Mouse (Mus musculus) thymus, adult 2 months (tissue): ENCODE results near the gene Zfp42. TPM values are rescaled to one million over a fixed set of nuclear protein-coding genes. Genes with fewer than 3 reads are reported as not detected.

Experiments
- DNase-seq: peaks from one replicate; pipeline ENCODE4 v3.0.0; 2021
- H3K27ac ChIP-seq: fragments of 200-500 bp; 2 replicates; pipeline ENCODE4 v1.5.1; 2012; ENCODE audit warnings: low read length, control low read depth; ENCODE audit not compliant: control insufficient read depth, insufficient read depth
- H3K27me3 ChIP-seq: fragments of 200-500 bp; 2 replicates; pipeline ENCODE4 v1.6.1; 2012; ENCODE audit warnings: mild to moderate bottlenecking, low read length, moderate library complexity, mixed read lengths; ENCODE audit not compliant: control insufficient read depth, insufficient read depth
- H3K36me3 ChIP-seq: fragments of 200-500 bp; 2 replicates; pipeline ENCODE4 v1.6.1; 2012; ENCODE audit warnings: mild to moderate bottlenecking, low read length, moderate library complexity; ENCODE audit not compliant: control insufficient read depth, insufficient read depth
- H3K4me1 ChIP-seq: fragments of 200-500 bp; replicated peaks from 2 replicates; pipeline ENCODE4 v1.6.1; 2012; ENCODE audit warnings: low read length; ENCODE audit not compliant: control insufficient read depth, insufficient read depth
- H3K4me3 ChIP-seq: fragments of 200-500 bp; 2 replicates; pipeline ENCODE4 v1.5.1; 2012; ENCODE audit warnings: mild to moderate bottlenecking, low read length, control low read depth, moderate library complexity; ENCODE audit not compliant: control insufficient read depth, insufficient read depth
- CTCF ChIP-seq: fragments of 200-500 bp; IDR thresholded peaks from 2 replicates; pipeline ENCODE4 v1.5.1; 2012; ENCODE audit warnings: mild to moderate bottlenecking, control low read depth, low read length, moderate library complexity, borderline replicate concordance; ENCODE audit not compliant: control insufficient read depth, poor library complexity, insufficient read depth; ENCODE audit errors: extremely low read depth
- POLR2A ChIP-seq: fragments of 200-500 bp; IDR thresholded peaks from 2 replicates; pipeline ENCODE4 v1.6.1; 2012; ENCODE audit warnings: mild to moderate bottlenecking, low read length, control low read depth, moderate library complexity; ENCODE audit not compliant: control insufficient read depth, poor library complexity, insufficient read depth; ENCODE audit errors: extremely low read depth
- WGBS: fragments of 180-500 bp; shearing (Covaris S2); methylation state at CpG from one replicate; pipeline ENCODE4 v1.1.7; 2018; 5-methylcytosine and 5-hydroxymethylcytosine counted together
- polyA plus RNA-seq: library from polyadenylated mRNA; depleted of rRNA; stranded (reverse); fragments of >200 nt; gene quantifications from 2 replicates; pipeline ENCODE4 v1.2.3, GENCODE M21; 2012; rRNA removed

Gene Zfp42
- polyA plus RNA-seq, 1 experiment = not detected

GRCm38 (mm10) chr8:43257886-43258285 is 48.9 kb downstream of the Zfp42 start:
- no peaks in the 10 kb centered on the region for H3K4me1 ChIP-seq
- H3K27me3 ChIP-seq = no peaks in the 10 kb centered on the region
- H3K4me3 ChIP-seq = no peak overlapping the region
- 88% methylated on average over 1 of the region's 1 CpGs for WGBS
- DNase-seq = no peak
- H3K36me3 ChIP-seq = no peaks in the 10 kb centered on the region
- TF ChIP-seq CTCF (no peak), POLR2A (no peak)
- no peak overlapping the region for H3K27ac ChIP-seq

GRCm38 (mm10) chr8:43255695-43256094 is 51.1 kb downstream of the Zfp42 start:
- Histone ChIP-seq H3K4me1 (no peaks in the 10 kb centered on the region), H3K27me3 (no peaks in the 10 kb centered on the region), H3K27ac (no peak overlapping the region), H3K4me3 (no peak overlapping the region), H3K36me3 (no peaks in the 10 kb centered on the region)
- no peak for DNase-seq
- WGBS = 94% methylated on average over 6 of the region's 6 CpGs
- no peak for TF ChIP-seq CTCF
- no peak for TF ChIP-seq POLR2A

GRCm38 (mm10) chr8:43251653-43252052 is 55.1 kb downstream of the Zfp42 start:
- 83% methylated on average over 6 of the region's 6 CpGs for WGBS
- no peaks in the 10 kb centered on the region for H3K27me3 ChIP-seq
- H3K27ac ChIP-seq = no peak overlapping the region
- TF ChIP-seq POLR2A (no peak), CTCF (no peak)
- H3K4me1 ChIP-seq = no peaks in the 10 kb centered on the region
- no peak overlapping the region for H3K4me3 ChIP-seq
- no peak for DNase-seq
- H3K36me3 ChIP-seq = no peaks in the 10 kb centered on the region

- Histone ChIP-seq H3K4me1 (no peaks in the 10 kb centered on the region), H3K36me3 (no peaks in the 10 kb centered on the region), H3K27ac (no peak overlapping the region), H3K4me3 (no peak overlapping the region), H3K27me3 (no peaks in the 10 kb centered on the region)
- no peak for DNase-seq
- TF ChIP-seq POLR2A (no peak), CTCF (no peak)
- 90% methylated on average over 8 of the region's 8 CpGs for WGBS
Observed at GRCm38 (mm10) chr8:43248707-43249106, 58.1 kb downstream of the Zfp42 start.

Other genes with a start within 250 kb of the Zfp42 start
- not detected in 2 replicates for gene Triml1, start 165.5 kb downstream of the Zfp42 start, polyA plus RNA-seq
- not detected in 2 replicates for gene Triml2, start 126.4 kb downstream of the Zfp42 start, polyA plus RNA-seq
- gene Adam26b, start 221.1 kb upstream of the Zfp42 start, polyA plus RNA-seq = not detected in 2 replicates